Mouse (Mus musculus) limb, embryonic 12.5 days (tissue): ENCODE results near the gene Smad6. TPM values are rescaled to one million over a fixed set of nuclear protein-coding genes. Genes with fewer than 3 reads are reported as not detected.
A peak's percentile ranks its signal among the peaks of the same experiment; 100 is the strongest.

Experiments
- ATAC-seq: fragments of 200-750 bp; cut with Nextera tagmentation; 2 replicates; pipeline ENCODE4 v1.8.0; 2017; ENCODE audit warnings: low read depth, moderate TSS enrichment; ENCODE audit not compliant: insufficient number of reproducible peaks, insufficient read depth, low FRiP score, low TSS enrichment
- H3K27ac ChIP-seq: fragments of 300-500 bp; sonication (generic); 2 replicates; pipeline ENCODE4 v1.5.1; 2016; ENCODE audit warnings: mild to moderate bottlenecking, moderate library complexity
- H3K27me3 ChIP-seq: fragments of 300-500 bp; sonication (generic); 2 replicates; pipeline ENCODE4 v1.6.1; 2016; ENCODE audit warnings: mild to moderate bottlenecking, moderate library complexity
- H3K36me3 ChIP-seq: fragments of 300-500 bp; sonication (generic); 2 replicates; pipeline ENCODE4 v1.6.1; 2016; ENCODE audit warnings: mild to moderate bottlenecking, moderate library complexity
- H3K4me1 ChIP-seq: fragments of 300-500 bp; sonication (generic); replicated peaks from 2 replicates; pipeline ENCODE4 v1.6.1; 2016
- H3K4me2 ChIP-seq: fragments of 300-500 bp; sonication (generic); 2 replicates; pipeline ENCODE4 v1.6.1; 2016; ENCODE audit warnings: mild to moderate bottlenecking, moderate library complexity
- H3K4me3 ChIP-seq: fragments of 300-500 bp; sonication (generic); replicated peaks from 2 replicates; pipeline ENCODE4 v1.5.1; 2016; ENCODE audit warnings: mild to moderate bottlenecking
- H3K9ac ChIP-seq: fragments of 300-500 bp; sonication (generic); replicated peaks from 2 replicates; pipeline ENCODE4 v1.6.1; 2016; ENCODE audit warnings: mild to moderate bottlenecking, moderate library complexity
- H3K9me3 ChIP-seq: fragments of 300-500 bp; sonication (generic); 2 replicates; pipeline ENCODE4 v1.6.1; 2016; ENCODE audit warnings: mild to moderate bottlenecking, moderate library complexity
- WGBS: fragments of 180-500 bp; shearing (Covaris S2); methylation state at CpG from one replicate; pipeline ENCODE4 v1.1.7; 2016; 5-methylcytosine and 5-hydroxymethylcytosine counted together
- polyA plus RNA-seq: library from polyadenylated mRNA; unstranded; fragments of >200 nt; fragmentation: Nextera tagmentation; extraction: Ambion mirVana; gene quantifications from 2 replicates; pipeline ENCODE4 v1.2.1, GENCODE M21; 2016

Gene Smad6
- polyA plus RNA-seq, 1 experiment from 2014 or later: 23.9 TPM

DNA sequence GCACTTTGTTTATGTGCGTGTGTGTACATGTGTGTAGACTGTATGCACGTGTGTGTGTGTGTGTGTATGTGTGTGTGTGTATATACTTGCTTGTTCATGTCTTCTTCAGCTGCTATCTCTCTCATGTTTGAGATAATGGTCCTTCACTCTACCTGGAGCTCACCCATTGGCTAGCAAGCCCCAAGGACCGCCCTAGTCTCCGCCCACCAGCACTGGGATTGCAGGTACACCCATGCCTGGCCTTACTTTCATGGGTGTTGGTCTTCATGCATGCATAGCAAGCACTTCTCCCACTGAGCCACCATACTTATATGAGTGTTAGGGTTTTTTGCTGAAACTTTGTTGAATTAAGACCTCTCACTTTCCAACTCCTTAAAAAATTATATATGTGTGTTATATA lies 40.5 kb downstream of the Smad6 start:
- no peak overlapping the region for H3K9ac ChIP-seq
- H3K27me3 ChIP-seq: no peaks in the 10 kb centered on the region
- H3K4me2 ChIP-seq: peak overlapping the region; percentile 54
- WGBS: 72% methylated on average over 4 of the region's 4 CpGs
- no peak overlapping the region for H3K4me3 ChIP-seq
- no peaks in the 10 kb centered on the region for H3K9me3 ChIP-seq
- H3K27ac ChIP-seq: peak overlapping the region; percentile 93
- peaks cover 20% of the 10 kb centered on the region for H3K36me3 ChIP-seq
- ATAC-seq: no peak
- peaks cover 100% of the 10 kb centered on the region for H3K4me1 ChIP-seq

DNA sequence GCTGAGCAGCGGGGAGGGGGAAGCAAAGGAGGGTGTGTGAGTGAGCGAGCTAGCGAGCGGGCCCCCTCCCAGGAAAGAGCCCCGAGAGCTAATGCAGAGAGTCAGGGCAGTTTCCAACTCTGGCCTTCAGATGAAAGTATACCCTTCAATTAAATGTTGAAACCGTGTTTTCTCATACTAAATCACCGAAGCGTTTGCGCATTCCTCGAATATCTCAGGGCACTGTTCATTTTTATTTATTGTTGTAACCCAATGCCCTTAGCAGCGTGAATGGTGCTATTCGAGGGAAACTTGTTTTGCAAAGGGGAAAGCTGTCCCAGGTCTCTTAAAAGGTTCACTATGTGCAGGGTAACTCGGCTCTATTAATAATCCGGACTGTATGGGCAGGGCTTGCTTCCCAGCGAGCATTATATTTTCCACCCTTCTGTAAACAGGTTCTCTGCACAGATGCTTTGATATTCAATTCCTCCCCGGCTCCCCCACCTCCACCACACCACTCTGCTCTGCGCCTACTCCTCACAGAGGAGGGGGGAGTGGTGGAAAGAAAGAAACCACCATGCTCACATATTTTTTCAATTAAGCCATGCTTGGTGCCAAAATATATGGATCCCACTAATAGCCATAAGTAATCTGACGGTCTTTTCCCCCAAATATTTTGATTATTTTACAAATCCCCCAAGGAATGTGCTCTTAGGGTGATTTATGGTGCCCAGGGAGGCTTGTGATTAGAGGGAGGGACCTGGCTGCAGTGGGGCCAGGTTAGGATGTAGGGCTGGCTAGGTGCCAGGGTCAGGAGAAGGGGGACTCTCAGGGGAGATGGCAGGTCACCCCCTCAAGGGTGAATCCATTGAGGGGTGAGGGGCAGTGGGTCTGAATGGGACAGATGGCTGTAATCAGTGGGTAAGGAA lies 41.4 kb downstream of the Smad6 start:
- 0 out of 2 replicates have a peak overlapping the region, but pooled peaks have one; percentile 14 for H3K9ac ChIP-seq
- peaks cover 20% of the 10 kb centered on the region for H3K36me3 ChIP-seq
- peak overlapping the region; percentile 93 for H3K27ac ChIP-seq
- H3K4me3 ChIP-seq: peak overlapping the region; percentile 20
- H3K9me3 ChIP-seq: no peaks in the 10 kb centered on the region
- no peaks in the 10 kb centered on the region for H3K27me3 ChIP-seq
- H3K4me2 ChIP-seq: peak overlapping the region; percentile 54
- H3K4me1 ChIP-seq: peaks cover 100% of the 10 kb centered on the region
- WGBS: 2% methylated on average over 18 of the region's 18 CpGs
- peak; percentile 91 for ATAC-seq

- Histone ChIP-seq H3K27ac (peak overlapping the region; percentile 93), H3K4me2 (peak overlapping the region; percentile 54)
Observed at GRCm38 (mm10) chr9:63979275-63979674, 42.6 kb downstream of the Smad6 start.

DNA sequence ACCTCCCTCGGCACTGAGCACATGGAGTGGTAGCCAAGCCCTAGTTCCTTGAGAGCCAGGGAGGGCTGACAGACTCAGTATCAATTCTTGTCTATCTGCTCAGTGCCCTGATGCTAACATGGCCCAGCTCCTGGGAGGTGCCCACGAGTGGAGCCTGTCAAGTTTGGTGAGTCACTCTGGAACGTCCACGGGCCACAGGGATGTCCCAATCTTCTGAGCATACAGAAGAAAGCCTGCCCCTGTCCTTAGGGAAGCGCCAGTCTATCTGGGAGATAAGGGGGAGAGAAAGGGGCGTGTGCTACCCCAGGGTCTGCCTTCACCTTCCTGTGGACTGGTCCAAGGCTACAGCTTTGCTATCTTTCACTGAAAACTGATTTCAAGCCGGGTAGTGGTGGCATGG lies 43.2 kb downstream of the Smad6 start:
- H3K4me2 ChIP-seq: no peak overlapping the region
- no peak for ATAC-seq
- WGBS: 77% methylated on average over 7 of the region's 7 CpGs
- no peak overlapping the region for H3K4me3 ChIP-seq
- no peak overlapping the region for H3K9ac ChIP-seq
- H3K9me3 ChIP-seq: no peaks in the 10 kb centered on the region
- H3K27ac ChIP-seq: 0 out of 2 replicates have a peak overlapping the region, but pooled peaks have one; percentile 50
- peaks cover 100% of the 10 kb centered on the region for H3K4me1 ChIP-seq
- H3K36me3 ChIP-seq: peaks cover 15% of the 10 kb centered on the region
- no peaks in the 10 kb centered on the region for H3K27me3 ChIP-seq

More at GRCm38 (mm10) chr9:63979275-63979674, 42.6 kb downstream of the Smad6 start:
- no peaks in the 10 kb centered on the region for H3K9me3 ChIP-seq
- no peaks in the 10 kb centered on the region for H3K27me3 ChIP-seq
- peaks cover 100% of the 10 kb centered on the region for H3K4me1 ChIP-seq
- WGBS: 47% methylated on average over 2 of the region's 2 CpGs
- no peak overlapping the region for H3K9ac ChIP-seq
- H3K36me3 ChIP-seq: peaks cover 17% of the 10 kb centered on the region
- H3K4me3 ChIP-seq: no peak overlapping the region
- ATAC-seq: no peak

- Histone ChIP-seq H3K9ac (no peak overlapping the region), H3K4me1 (peaks cover 95% of the 10 kb centered on the region)
- ATAC-seq: no peak
Observed at GRCm38 (mm10) chr9:63975996-63976395, 45.9 kb downstream of the Smad6 start.

GRCm38 (mm10) chr9:63974258-63975023 lies 47.4 kb downstream of the Smad6 start:
- Histone ChIP-seq H3K4me1 (peaks cover 94% of the 10 kb centered on the region), H3K4me3 (no peak overlapping the region), H3K36me3 (peaks cover 16% of the 10 kb centered on the region), H3K9me3 (no peaks in the 10 kb centered on the region), H3K27ac (peak overlapping the region; percentile 93), H3K27me3 (no peaks in the 10 kb centered on the region), H3K4me2 (peak overlapping the region; percentile 43), H3K9ac (peak overlapping the region; percentile 40; the same call in 1 of the 2 replicates)
- ATAC-seq: no peak
- 33% methylated on average over 13 of the region's 13 CpGs for WGBS

More at GRCm38 (mm10) chr9:63975996-63976395, 45.9 kb downstream of the Smad6 start:
- peaks cover 15% of the 10 kb centered on the region for H3K36me3 ChIP-seq
- 36% methylated on average over 11 of the region's 11 CpGs for WGBS
- no peak overlapping the region for H3K4me3 ChIP-seq
- peak overlapping the region; percentile 19 for H3K27ac ChIP-seq
- H3K9me3 ChIP-seq: no peaks in the 10 kb centered on the region
- H3K4me2 ChIP-seq: no peak overlapping the region
- H3K27me3 ChIP-seq: no peaks in the 10 kb centered on the region

- Histone ChIP-seq H3K4me2 (peak overlapping the region; percentile 43), H3K27ac (peak overlapping the region; percentile 93), H3K9ac (no peak overlapping the region), H3K27me3 (no peaks in the 10 kb centered on the region), H3K4me3 (no peak overlapping the region), H3K4me1 (peaks cover 94% of the 10 kb centered on the region), H3K9me3 (no peaks in the 10 kb centered on the region), H3K36me3 (peaks cover 22% of the 10 kb centered on the region)
- WGBS: 27% methylated on average over 14 of the region's 14 CpGs
- ATAC-seq: no peak
Observed at GRCm38 (mm10) chr9:63973662-63974190, 48.1 kb downstream of the Smad6 start.

DNA sequence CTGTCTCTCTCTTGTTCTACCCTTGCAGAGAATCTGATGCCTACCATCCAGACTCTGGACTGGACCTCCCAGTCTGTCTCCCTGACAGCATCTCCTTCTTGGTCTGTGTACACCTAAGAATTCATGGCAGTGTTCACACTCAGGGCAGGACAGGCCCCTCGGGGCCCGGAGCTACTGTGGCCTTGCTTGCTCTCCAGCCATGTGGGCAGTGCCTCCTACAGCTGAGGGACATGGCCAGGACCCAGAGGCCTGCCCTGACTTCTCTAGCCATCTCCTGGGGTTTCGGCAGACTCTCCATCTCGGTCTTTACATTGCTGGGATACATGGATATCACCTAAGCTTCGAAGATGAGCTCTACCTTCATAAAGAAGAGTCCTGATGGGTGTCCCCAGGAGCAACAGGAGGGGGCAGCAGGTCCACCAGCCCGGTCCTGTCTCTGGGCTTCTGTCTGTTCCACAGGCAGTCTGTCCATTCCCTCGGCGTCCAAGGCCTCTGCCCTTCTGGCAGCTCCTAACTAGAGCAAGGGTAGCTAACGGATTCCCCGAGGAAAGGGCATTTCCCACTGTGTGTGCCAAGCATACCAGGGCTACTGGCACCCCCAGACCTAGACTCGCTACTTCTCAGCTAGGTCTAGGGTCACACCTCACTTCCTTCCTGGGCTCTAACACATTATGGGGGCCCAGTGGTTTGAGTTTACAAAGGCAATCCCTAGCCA lies 49.1 kb downstream of the Smad6 start:
- Histone ChIP-seq H3K36me3 (peaks cover 24% of the 10 kb centered on the region), H3K9me3 (no peaks in the 10 kb centered on the region), H3K4me3 (no peak overlapping the region), H3K27ac (peak overlapping the region; percentile 93), H3K4me1 (peaks cover 94% of the 10 kb centered on the region), H3K4me2 (no peak overlapping the region), H3K9ac (no peak overlapping the region; the same call in 1 of the 2 replicates), H3K27me3 (no peaks in the 10 kb centered on the region)
- 91% methylated on average over 11 of the region's 11 CpGs for WGBS
- no peak for ATAC-seq

GRCm38 (mm10) chr9:63971557-63971956 lies 50.3 kb downstream of the Smad6 start:
- Histone ChIP-seq H3K27me3 (no peaks in the 10 kb centered on the region), H3K4me1 (peaks cover 93% of the 10 kb centered on the region), H3K27ac (0 out of 2 replicates have a peak overlapping the region, but pooled peaks have one; percentile 7), H3K9me3 (no peaks in the 10 kb centered on the region), H3K9ac (no peak overlapping the region), H3K36me3 (peaks cover 22% of the 10 kb centered on the region), H3K4me2 (no peak overlapping the region), H3K4me3 (no peak overlapping the region)
- ATAC-seq: no peak
- WGBS: 50% methylated on average over 4 of the region's 4 CpGs

GRCm38 (mm10) chr9:63970836-63971235 lies 51.0 kb downstream of the Smad6 start:
- no peak for ATAC-seq
- Histone ChIP-seq H3K4me3 (no peak overlapping the region), H3K36me3 (peaks cover 22% of the 10 kb centered on the region), H3K9me3 (no peaks in the 10 kb centered on the region), H3K4me1 (peaks cover 92% of the 10 kb centered on the region), H3K9ac (no peak overlapping the region), H3K27me3 (no peaks in the 10 kb centered on the region), H3K4me2 (no peak overlapping the region), H3K27ac (0 out of 2 replicates have a peak overlapping the region, but pooled peaks have one; percentile 35)
- 78% methylated on average over 6 of the region's 6 CpGs for WGBS
